Mouse (Mus musculus) midbrain, embryonic 13.5 days (tissue): Measurements from ENCODE around the gene Kcnj10. TPM values are rescaled to one million over a fixed set of nuclear protein-coding genes. Genes with fewer than 3 reads are reported as not detected.

ENCODE experiments used
- ATAC-seq: fragments of 200-750 bp; cut with Nextera tagmentation; 2 replicates; pipeline ENCODE4 v1.8.0; 2017; ENCODE audit warnings: mild to moderate bottlenecking, moderate TSS enrichment, moderate library complexity
- H3K27ac ChIP-seq: fragments of 300-500 bp; sonication (generic); 2 replicates; pipeline ENCODE4 v1.5.1; 2015; ENCODE audit warnings: inconsistent platforms, mild to moderate bottlenecking, moderate library complexity
- H3K27me3 ChIP-seq: fragments of 300-500 bp; sonication (generic); 2 replicates; pipeline ENCODE4 v1.6.1; 2015; ENCODE audit warnings: mild to moderate bottlenecking, inconsistent platforms
- H3K36me3 ChIP-seq: fragments of 300-500 bp; sonication (generic); 2 replicates; pipeline ENCODE4 v1.6.1; 2015; ENCODE audit warnings: mild to moderate bottlenecking, inconsistent platforms
- H3K4me1 ChIP-seq: fragments of 300-500 bp; sonication (generic); replicated peaks from 2 replicates; pipeline ENCODE4 v1.6.1; 2015; ENCODE audit warnings: inconsistent platforms
- H3K4me2 ChIP-seq: fragments of 300-500 bp; sonication (generic); replicated peaks from 2 replicates; pipeline ENCODE4 v1.6.1; 2015; ENCODE audit warnings: moderate library complexity, mild to moderate bottlenecking, inconsistent platforms
- H3K4me3 ChIP-seq: fragments of 300-500 bp; sonication (generic); replicated peaks from 2 replicates; pipeline ENCODE4 v1.5.1; 2015; ENCODE audit warnings: mild to moderate bottlenecking, inconsistent platforms
- H3K9ac ChIP-seq: fragments of 300-500 bp; sonication (generic); replicated peaks from 2 replicates; pipeline ENCODE4 v1.6.1; 2015; ENCODE audit warnings: mild to moderate bottlenecking, inconsistent platforms
- H3K9me3 ChIP-seq: fragments of 300-500 bp; sonication (generic); 2 replicates; pipeline ENCODE4 v1.6.1; 2016; ENCODE audit warnings: mild to moderate bottlenecking, inconsistent platforms
- WGBS: fragments of 180-500 bp; shearing (Covaris S2); methylation state at CpG from one replicate; pipeline ENCODE4 v1.1.7; 2015; 5-methylcytosine and 5-hydroxymethylcytosine counted together
- polyA plus RNA-seq: library from polyadenylated mRNA; unstranded; fragments of >200 nt; fragmentation: Nextera tagmentation; extraction: Ambion mirVana; gene quantifications from 2 replicates; pipeline ENCODE4 v1.2.1, GENCODE M21; 2015

The Kcnj10 gene
- polyA plus RNA-seq, 1 experiment from 2014 or later, result 0.98 TPM

DNA sequence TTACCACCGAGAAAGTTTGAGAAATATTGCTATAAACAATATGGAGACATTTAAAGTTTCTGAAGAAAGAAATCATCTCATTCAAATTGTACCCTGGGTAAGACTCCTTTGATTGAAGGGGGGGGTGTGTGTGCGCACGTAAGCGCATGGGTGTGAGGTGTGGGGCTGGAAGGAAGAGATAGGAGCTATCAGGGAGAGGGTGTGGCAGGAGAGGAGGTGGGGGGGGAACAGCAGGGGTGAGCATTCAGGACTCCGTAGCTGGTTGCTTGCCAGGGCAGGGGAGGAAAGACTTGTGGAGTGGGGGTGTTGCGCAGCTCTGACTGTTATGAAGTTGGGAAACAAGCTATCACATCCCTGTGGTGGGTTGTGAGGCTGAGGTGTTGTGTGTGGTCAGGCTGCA lies 36.6 kb upstream of the Kcnj10 start:
- ATAC-seq, result no peak
- WGBS, result 75% methylated on average over 6 of the region's 6 CpGs
- Histone ChIP-seq H3K4me3 (no peak overlapping the region), H3K9ac (no peak overlapping the region), H3K9me3 (no peaks in the 10 kb centered on the region), H3K27me3 (0 out of 2 replicates have a peak, but pooled peaks cover 5% of the 10 kb centered on the region), H3K36me3 (no peaks in the 10 kb centered on the region), H3K4me2 (no peak overlapping the region), H3K27ac (no peak overlapping the region), H3K4me1 (peaks cover 36% of the 10 kb centered on the region)

DNA sequence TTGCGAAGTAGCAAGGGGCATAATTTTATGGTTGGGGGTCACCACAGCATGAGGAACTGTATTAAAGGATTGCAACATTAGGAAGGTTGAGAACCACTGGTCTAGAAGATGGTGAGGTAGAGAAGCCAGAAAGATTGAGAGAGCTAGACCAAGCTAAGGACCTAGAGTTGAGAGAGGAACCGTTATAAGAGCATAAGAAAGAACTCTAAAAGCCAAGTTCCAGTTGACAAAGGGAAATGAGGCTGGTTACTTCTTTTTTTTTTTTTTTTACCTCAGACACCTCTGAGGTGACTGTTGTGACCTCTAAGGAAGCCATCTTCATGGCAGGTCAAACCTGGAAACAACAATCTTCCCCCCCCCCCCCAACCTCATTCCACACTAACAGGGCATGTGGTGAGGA lies 35.9 kb upstream of the Kcnj10 start:
- H3K9me3 ChIP-seq, result no peaks in the 10 kb centered on the region
- ATAC-seq, result no peak
- H3K4me3 ChIP-seq, result no peak overlapping the region
- 0 out of 2 replicates have a peak, but pooled peaks cover 2% of the 10 kb centered on the region for H3K27me3 ChIP-seq
- WGBS, result 90% methylated on average over 2 of the region's 2 CpGs
- H3K9ac ChIP-seq, result no peak overlapping the region
- peaks cover 43% of the 10 kb centered on the region for H3K4me1 ChIP-seq
- no peak overlapping the region for H3K27ac ChIP-seq
- no peaks in the 10 kb centered on the region for H3K36me3 ChIP-seq
- H3K4me2 ChIP-seq, result no peak overlapping the region

DNA sequence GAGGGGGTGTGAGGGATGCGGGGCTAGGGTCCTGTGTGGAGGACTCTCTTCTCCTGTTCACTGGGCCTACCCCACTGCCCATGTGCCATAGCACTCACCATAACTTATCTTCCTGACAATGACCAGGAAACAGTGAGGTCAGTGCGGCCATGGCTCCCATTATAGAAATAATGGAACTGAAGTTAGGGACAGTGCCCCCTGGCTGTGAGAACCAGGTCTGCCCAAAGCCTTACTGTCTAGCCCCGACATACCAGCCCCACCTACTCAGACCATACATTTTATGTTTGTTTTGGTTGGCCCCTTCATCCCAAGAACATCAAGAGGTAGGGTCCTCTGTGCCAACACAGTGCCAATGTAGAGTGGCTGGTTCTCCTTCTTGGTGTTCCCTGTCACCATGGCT lies 35.4 kb upstream of the Kcnj10 start:
- H3K36me3 ChIP-seq, result no peaks in the 10 kb centered on the region
- no peak overlapping the region for H3K9ac ChIP-seq
- no peaks in the 10 kb centered on the region for H3K27me3 ChIP-seq
- H3K9me3 ChIP-seq, result no peaks in the 10 kb centered on the region
- no peak overlapping the region for H3K4me2 ChIP-seq
- no peak overlapping the region for H3K4me3 ChIP-seq
- ATAC-seq, result no peak
- no peak overlapping the region for H3K27ac ChIP-seq
- peaks cover 44% of the 10 kb centered on the region for H3K4me1 ChIP-seq
- WGBS, result 80% methylated on average over 3 of the region's 3 CpGs

DNA sequence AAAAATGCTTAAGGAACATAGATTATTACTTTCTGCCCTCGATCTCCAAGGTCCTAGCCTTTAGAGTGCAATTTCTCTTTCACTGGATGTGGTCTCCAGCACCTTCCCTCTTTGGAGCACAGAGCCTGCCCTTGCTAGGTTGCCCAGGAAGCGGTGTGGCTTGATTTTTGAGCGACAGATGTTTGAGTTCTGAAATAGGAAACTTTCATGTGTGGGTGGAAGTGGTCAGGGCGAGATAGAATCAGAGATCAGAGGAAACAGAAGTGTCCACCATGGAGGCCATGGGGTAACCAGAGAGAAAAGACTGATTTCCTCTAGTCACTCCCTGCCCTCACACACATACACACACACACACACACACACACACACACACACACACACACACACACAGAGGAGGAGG lies 34.8 kb upstream of the Kcnj10 start:
- no peaks in the 10 kb centered on the region for H3K36me3 ChIP-seq
- H3K4me3 ChIP-seq, result no peak overlapping the region
- H3K27ac ChIP-seq, result no peak overlapping the region
- H3K9me3 ChIP-seq, result no peaks in the 10 kb centered on the region
- H3K4me2 ChIP-seq, result no peak overlapping the region
- peaks cover 43% of the 10 kb centered on the region for H3K4me1 ChIP-seq
- no peaks in the 10 kb centered on the region for H3K27me3 ChIP-seq
- ATAC-seq, result no peak
- 92% methylated on average over 4 of the region's 4 CpGs for WGBS
- H3K9ac ChIP-seq, result no peak overlapping the region

DNA sequence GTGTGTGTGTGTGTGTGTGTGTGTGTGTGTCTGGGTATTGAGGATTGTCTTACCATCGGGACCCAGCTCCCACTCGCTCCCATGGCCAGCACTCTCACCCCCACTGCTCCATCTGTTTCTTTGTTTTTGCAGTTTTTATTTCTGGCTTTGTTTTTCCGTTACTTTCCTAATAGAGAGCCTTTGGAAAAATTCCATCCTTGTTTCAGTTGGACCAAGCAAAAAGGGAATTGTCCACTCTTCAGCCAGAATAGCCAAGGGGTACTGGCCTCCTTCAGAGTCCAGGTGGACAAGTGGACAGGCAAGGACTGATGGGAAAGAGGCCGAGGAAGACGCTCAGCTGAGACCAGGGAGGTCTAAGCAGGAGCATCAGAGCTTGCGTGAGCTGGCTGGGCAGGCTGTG lies 34.1 kb upstream of the Kcnj10 start:
- Histone ChIP-seq H3K9ac (no peak overlapping the region), H3K4me1 (peaks cover 43% of the 10 kb centered on the region), H3K27me3 (no peaks in the 10 kb centered on the region), H3K36me3 (no peaks in the 10 kb centered on the region), H3K9me3 (no peaks in the 10 kb centered on the region), H3K4me2 (no peak overlapping the region), H3K4me3 (no peak overlapping the region), H3K27ac (no peak overlapping the region)
- 76% methylated on average over 6 of the region's 6 CpGs for WGBS
- no peak for ATAC-seq

DNA sequence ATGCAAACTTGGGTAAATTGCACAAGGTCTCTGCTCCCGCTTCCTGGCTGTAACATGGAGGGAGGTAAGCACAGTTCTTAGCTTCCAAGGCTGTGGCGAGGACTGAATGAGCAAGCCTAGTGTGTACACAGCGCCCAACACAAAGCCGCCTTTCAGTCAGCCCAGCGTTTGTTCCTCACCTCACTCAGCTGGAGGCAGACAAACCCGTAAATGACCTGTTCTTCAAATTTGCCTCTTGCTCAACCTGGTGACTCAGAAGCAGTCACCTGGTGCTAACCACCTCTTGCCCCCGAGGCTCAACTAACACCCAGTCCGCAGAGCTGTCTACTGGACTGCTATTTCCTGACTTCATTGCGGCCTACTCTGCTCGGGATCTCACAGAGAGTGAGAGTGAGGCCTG lies 33.1 kb upstream of the Kcnj10 start:
- no peaks in the 10 kb centered on the region for H3K36me3 ChIP-seq
- H3K4me2 ChIP-seq, result no peak overlapping the region
- H3K9ac ChIP-seq, result no peak overlapping the region
- no peak for ATAC-seq
- peaks cover 39% of the 10 kb centered on the region for H3K4me1 ChIP-seq
- H3K27me3 ChIP-seq, result no peaks in the 10 kb centered on the region
- H3K9me3 ChIP-seq, result no peaks in the 10 kb centered on the region
- 57% methylated on average over 10 of the region's 10 CpGs for WGBS
- H3K27ac ChIP-seq, result no peak overlapping the region
- H3K4me3 ChIP-seq, result no peak overlapping the region

DNA sequence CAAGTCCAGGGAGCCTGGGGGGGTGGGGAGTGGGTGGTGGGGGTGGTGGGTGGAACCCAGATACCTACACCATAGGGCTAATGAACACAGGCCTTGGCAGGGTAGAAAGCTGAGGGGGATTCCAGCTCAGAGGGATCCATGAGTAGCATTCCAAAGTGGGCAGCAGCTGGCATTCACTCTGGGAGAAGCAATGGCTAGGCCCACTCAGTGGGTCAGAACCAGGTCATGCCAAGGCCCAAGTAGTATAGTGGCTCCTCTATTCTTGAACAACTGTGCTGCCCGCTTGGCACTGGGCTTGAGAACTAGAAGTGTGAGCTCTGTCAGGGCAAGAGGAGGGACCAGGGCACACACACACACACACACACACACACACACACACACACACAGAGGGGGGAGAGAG lies 32.6 kb upstream of the Kcnj10 start:
- 100% methylated on average over 1 of the region's 1 CpGs for WGBS
- H3K4me3 ChIP-seq, result no peak overlapping the region
- H3K9me3 ChIP-seq, result no peaks in the 10 kb centered on the region
- H3K36me3 ChIP-seq, result no peaks in the 10 kb centered on the region
- ATAC-seq, result no peak
- peaks cover 39% of the 10 kb centered on the region for H3K4me1 ChIP-seq
- H3K27ac ChIP-seq, result no peak overlapping the region
- no peaks in the 10 kb centered on the region for H3K27me3 ChIP-seq
- H3K9ac ChIP-seq, result no peak overlapping the region
- H3K4me2 ChIP-seq, result no peak overlapping the region

DNA sequence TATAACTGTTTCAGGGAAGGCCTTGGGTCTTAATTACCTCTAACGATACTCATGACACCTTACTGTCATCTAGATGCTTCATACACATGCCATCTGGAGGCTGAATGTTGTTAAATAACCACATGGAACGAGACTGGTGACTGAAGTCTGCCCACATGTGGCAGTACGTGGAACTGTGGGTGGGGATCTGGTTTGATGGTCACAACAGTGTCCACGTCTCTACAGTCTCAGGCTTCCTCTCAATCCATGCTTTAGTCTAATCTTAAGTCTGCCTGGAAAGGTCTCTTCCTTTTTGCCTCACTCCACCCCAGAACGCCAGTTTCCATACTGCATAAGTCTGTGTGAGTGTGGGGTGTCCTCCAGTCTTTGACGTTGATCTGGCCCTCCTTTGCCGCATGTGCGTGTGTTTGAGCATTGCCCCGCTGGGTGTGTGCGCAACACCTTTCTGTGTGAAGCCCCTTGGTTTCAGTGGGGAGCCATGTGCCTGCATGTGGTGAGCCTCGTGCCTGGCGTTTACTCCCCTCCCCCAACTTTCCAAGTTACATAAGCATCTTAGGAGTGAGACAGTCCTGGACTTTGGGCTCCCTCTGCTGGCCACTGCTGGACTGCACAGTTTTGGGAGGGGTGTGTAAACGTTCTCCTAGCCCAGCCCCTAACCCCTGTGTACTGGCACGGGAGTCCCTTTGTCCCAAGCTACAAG lies 31.2 kb upstream of the Kcnj10 start:
- Histone ChIP-seq H3K9me3 (no peaks in the 10 kb centered on the region), H3K4me1 (peaks cover 53% of the 10 kb centered on the region), H3K9ac (peak overlapping the region; percentile 44; the same call in 1 of the 2 replicates), H3K4me3 (peak overlapping the region; percentile 33), H3K4me2 (peak overlapping the region; percentile 63), H3K36me3 (no peaks in the 10 kb centered on the region), H3K27me3 (no peaks in the 10 kb centered on the region), H3K27ac (peak overlapping the region; percentile 74)
- ATAC-seq, result peak; percentile 62
- WGBS, result 3% methylated on average over 14 of the region's 14 CpGs

DNA sequence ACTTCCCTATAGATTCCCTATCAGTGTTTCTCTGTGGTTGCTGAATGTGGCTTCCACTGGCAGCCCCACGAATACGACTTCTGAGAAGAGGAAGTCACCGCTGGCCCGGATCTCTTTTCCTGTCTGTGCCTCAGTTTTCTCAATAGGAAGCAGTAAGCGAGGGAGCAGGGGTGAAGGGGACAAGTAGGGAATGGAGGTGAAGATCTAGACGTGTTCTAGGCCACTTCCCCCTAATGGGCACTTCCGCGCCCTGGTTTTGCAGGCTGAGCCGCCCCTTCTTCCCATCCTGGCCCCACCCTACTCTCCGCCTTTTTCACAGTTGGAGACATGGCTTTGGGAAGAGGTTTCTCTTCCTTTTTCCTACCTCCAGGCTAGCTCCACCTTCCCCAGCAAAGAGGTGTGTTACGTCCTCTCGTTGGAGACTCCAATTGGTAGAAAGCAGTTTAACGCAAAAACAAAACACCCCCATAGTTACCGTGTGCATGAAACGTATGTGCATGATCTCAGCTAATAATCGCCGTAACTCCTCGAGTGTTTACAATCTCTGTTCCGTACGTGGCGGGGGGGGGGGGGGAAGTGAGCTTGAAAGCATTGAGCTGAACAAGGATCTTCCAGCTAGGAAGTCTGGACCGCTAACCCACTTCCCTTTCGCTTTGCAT lies 29.6 kb upstream of the Kcnj10 start:
- Histone ChIP-seq H3K4me1 (peaks cover 66% of the 10 kb centered on the region), H3K4me2 (peak overlapping the region; percentile 66), H3K36me3 (no peaks in the 10 kb centered on the region), H3K27ac (peak overlapping the region; percentile 78), H3K9ac (peak overlapping the region; percentile 80), H3K4me3 (peak overlapping the region; percentile 69), H3K9me3 (no peaks in the 10 kb centered on the region), H3K27me3 (no peaks in the 10 kb centered on the region)
- 10% methylated on average over 23 of the region's 23 CpGs for WGBS
- ATAC-seq, result no peak

DNA sequence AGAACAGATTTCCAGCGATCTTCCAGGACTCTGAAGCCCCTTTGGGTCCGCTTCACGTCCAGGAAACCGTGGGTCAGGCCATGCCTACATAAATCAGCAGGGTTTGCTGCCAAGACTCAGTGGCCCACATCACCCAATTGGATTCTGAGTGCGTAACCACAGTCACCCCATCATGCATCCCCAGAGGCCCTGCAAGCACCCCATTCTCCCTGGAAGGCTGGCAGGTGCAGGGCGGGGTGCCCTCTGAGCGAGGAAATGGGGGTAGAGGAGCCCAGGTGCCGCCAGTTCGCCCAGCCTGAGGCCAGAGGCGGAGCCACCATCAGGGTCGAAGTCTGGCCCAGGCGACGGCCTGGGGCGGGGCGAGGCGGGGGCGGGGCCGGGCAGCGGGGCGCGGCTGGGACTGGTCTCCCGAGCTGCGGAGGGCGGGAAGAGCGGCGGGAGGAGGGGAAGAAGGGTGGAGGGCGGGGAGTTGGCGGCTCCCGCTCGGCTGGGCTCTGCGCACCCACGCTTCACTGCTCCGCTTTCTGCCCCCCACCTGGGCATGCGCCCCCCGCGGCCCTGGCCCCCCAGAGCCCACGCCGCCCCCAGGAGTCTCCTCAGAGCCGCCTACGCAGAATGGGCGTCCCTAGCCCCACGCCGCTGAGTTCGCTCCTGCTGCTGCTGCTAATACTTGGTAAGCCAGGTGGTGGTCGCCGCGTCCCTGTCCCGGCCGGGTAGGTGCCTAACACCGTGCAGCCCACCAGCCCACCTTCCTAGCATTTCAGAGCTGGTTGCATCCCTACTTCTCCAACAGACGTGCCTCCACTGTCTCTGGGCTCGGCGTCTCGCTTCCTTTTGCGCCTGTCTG lies 28.9 kb upstream of the Kcnj10 start:
- peak; percentile 66 for ATAC-seq
- Histone ChIP-seq H3K27me3 (no peaks in the 10 kb centered on the region), H3K27ac (peak overlapping the region; percentile 78), H3K9ac (peak overlapping the region; percentile 80), H3K9me3 (no peaks in the 10 kb centered on the region), H3K36me3 (0 out of 2 replicates have a peak, but pooled peaks cover under 1% of the 10 kb centered on the region), H3K4me2 (peak overlapping the region; percentile 66), H3K4me3 (peak overlapping the region; percentile 69), H3K4me1 (peaks cover 69% of the 10 kb centered on the region)
- WGBS, result under 1% methylated on average over 43 of the region's 55 CpGs

DNA sequence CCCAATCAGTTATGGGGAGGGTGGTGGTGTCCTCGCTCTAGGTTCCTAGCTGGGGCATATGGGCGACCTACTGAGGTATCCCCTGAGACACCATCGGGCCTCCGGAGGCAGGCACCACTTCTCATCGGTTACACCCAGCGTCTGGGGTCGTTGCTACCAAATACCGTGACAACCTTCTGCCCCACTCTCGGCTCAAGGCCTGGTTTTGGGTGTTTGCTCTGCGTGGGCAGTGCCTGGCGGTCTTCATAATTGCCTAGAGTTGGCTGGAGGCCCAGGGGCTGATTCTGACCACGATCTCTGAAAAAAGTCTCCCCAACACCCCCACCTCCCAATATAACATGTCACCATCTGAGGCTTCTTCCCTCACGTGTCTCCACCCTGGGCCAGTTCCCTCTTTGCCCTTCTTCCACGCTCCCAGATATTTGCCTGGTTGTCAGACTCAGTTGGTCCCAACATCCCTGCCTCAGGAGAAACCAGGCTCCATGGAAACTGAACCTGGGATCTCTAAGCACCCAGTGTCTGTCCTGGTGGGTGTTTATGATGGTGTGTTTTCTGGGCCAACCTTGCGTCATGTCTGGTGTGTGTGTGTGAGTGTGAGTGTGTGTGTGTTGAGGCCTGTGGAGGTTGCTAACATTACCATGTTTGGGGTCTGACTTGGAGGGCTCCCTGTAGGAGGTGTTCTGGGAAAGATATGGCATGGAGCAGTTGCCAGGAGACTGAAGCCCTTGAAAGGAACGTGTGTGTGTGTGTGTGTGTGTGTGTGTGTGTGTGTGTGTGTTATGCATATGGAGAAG lies 28.0 kb upstream of the Kcnj10 start:
- peak overlapping the region; percentile 78 for H3K27ac ChIP-seq
- H3K9ac ChIP-seq, result peak overlapping the region; percentile 80
- peak overlapping the region; percentile 69 for H3K4me3 ChIP-seq
- peaks cover 7% of the 10 kb centered on the region; the same call in 1 of the 2 replicates for H3K36me3 ChIP-seq
- H3K4me2 ChIP-seq, result peak overlapping the region; percentile 66
- no peaks in the 10 kb centered on the region for H3K9me3 ChIP-seq
- ATAC-seq, result no peak; the same call in 1 of the 2 replicates
- H3K4me1 ChIP-seq, result peaks cover 77% of the 10 kb centered on the region
- WGBS, result 11% methylated on average over 16 of the region's 16 CpGs
- no peaks in the 10 kb centered on the region for H3K27me3 ChIP-seq
